Mouse (Mus musculus) testis, postnatal 14 days (tissue): ENCODE results near the gene Rmnd5b.
A peak's percentile ranks its signal among the peaks of the same experiment; 100 is the strongest.
"Not testable (repeated sequence)": the region's sequence is repeated elsewhere in the genome, so short reads cannot be mapped to it uniquely, and the experiment has no call there.

ENCODE experiments used
- DNase-seq: peaks from one replicate; pipeline ENCODE4 v3.0.0; 2021; ENCODE audit warnings: low spot score

Rmnd5b gene

DNA sequence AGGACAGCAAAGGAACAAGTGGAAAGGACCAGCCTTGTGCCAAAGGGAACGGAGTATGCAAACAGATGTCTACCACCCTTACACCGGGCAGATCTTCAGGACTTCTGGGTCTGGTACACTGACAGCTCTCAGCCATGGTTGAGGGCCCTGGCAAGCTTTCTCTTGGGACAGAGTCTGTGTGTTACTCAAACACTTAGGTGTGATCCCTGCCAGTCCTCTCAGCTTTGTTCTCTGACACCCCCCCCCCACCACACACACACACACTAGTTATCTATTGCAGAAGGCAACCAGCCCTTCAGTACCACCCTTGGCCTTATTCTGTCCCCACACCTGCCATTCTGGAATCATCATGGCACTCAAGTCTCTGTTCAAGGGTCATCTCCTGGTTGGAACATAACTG, 13.9 kb downstream of the Rmnd5b start:
- no peak for DNase-seq

DNA sequence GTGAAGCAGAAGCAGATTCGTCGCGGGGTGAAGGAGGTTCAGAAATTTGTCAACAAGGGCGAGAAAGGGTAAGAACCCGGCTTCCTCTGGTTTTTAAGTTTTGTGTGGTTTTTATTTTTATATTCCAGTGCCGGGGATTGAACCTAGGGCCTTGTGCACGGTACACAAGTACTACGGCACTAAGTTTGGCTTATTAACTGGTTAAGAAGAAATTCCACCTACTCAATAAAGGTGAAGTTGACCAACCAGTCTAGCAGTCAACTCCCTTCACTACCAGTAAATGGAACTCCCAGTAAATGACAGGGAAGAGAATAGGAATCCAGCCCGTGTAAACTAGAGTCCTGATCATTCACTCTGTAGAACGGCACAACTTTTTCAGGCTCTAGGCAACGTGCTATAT, 15.6 kb downstream of the Rmnd5b start:
- no peak for DNase-seq

DNA sequence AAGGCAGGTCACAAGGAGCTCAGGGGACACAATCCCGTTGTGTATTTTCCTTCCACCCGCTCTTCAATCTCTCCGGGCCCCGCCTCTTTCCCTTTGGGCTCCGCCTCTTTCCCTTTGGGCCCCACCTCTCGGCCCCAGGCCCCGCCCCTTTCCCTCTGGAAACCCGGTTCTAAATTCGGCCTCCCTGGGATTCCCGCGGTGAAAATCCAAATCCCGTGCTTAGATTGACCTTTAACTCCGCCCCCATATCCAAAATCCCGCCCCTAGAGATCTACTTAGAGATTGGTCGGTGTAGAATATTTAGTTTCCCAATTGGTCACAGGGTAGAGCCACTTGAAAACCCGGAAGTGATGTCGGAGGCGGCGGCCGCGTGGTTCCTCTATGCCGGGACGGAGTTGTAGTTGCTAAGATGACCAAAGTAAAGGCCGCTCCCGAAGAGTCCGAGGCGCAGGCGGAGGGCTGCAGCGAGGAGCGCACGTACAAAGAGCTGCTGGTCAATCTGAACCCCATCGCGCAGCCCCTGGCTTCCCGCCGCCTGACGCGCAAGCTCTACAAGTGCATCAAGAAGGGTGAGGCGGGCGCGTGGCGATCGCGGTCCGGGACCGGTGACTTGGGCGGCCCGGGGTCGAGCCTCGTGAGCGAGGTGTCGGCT, 16.2 kb downstream of the Rmnd5b start, which contains the start of gene Nhp2:
Nhp2 (plus strand) TSS at position 327 of the 652 bp plus-strand sequence.
- peak; percentile 96 for DNase-seq

DNA sequence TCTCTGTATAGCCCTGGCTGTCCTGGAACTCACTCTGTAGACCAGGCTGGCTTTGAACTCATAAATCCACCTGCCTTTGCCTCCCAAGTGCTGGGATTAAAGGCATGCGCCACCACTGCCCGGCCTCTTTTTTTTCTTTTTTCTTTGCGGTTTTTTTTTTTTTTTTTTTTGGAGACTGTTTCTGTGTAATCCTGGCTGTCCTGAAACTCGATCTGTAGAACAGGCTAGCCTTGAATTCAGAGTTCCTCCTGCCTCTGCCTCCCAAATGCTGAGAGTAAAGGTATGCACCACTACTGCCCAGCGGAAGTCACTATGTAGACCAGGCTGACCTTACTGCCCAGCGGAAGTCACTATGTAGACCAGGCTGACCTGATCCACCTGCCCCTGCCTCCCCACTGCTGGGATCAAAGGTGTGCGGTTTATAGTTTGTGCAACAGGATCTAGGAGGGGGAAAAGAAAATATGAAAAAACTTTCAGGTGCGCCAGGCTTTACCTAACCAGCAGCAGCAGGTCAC, 16.7 kb downstream of the Rmnd5b start:
- no peak for DNase-seq

DNA sequence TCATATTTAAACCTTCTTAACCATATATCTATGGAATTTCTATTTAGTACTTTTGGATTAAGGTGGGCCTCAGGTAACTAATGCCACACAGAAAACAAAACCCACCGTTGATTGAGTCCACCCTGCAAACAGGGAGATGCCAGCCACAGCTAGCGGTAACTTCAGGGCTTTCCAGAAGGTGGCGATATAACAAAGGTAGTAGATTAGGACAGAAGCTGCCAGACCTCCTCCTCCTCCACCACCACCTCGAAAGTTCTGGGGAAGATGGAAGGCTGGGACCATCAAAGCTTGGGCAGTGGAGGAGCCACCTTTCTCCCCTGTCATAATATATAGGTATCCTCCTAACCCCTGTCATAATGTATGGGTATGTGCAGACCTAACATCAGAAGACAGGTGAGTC, 18.0 kb downstream of the Rmnd5b start:
- DNase-seq, result peak; percentile 63

DNA sequence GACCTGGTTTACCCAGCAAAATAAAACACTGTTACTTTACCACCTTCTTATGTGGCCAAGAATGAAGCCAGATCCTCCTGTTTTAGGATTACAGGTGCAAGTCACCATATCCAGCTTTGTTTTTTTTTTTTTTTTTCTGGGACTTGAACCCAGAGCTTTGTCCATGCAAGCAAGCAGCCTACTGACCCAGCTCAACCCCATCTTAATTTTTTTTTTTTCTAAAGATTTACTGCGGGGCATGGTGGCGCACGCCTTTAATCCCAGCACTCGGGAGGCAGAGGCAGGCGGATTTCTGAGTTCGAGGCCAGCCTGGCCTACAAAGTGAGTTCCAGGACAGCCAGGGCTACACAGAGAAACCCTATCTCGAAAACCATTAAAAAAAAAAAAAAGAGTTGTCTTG, 19.6 kb downstream of the Rmnd5b start:
- DNase-seq, result not testable (repeated sequence)

DNA sequence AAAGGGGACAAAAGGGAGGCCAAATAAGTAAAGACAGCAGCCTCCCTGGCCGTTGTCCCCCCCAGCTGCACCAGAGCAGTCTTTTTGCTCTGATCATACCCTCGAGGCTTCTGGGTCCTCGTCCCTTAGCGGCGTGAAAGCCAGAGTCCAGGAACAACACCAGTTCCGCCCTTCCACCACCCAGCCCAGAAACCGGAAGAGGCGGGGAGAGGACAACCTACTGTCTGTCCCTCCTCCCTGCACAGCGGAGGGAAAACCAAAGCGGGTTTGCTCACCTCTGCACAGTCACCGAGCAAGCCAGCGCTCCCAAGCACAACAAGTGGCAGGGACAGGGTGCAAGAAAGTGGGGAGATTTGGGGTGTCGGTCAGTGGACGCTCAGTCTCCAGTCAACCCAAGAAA, 20.1 kb downstream of the Rmnd5b start:
- DNase-seq, result peak; percentile 69

DNA sequence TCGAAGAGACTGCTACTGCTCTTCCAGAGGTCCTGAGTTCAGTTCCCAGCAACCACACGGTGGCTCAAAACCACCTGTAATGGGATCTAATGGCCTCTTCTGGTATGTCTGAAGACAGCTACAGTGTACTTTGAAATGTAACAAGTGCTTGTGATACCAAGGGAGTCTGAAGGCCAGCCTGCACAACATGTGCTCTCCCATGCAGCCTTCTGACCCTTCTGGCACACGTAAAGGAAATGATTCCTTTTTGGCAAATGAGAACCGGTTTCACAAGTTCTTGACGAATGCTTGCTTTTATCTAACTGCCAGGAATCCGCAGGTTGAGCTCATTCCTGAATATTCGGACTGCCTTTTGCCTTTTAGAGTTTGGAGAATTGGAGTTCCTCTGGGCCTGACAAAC, 20.6 kb downstream of the Rmnd5b start:
- peak; percentile 66 for DNase-seq

DNA sequence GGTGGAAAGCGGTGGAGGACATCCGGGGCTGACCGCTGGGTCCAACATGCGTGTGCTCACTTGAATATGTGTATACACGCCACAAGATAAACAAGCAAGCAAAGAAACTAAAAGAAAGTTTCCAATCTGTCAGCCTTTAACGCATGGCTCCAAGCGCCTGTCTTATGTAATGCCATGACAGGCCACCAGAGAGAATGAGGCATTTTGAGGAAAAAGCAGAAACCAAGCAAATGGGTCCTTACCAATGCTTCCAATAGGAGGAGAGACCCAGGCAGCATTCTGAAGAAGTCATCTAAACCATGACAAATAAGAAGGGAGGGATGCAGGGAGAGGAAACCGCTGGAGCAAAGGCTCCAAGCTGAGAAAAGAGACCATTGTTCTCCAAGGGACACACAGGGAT, 21.4 kb downstream of the Rmnd5b start:
- DNase-seq, result no peak

DNA sequence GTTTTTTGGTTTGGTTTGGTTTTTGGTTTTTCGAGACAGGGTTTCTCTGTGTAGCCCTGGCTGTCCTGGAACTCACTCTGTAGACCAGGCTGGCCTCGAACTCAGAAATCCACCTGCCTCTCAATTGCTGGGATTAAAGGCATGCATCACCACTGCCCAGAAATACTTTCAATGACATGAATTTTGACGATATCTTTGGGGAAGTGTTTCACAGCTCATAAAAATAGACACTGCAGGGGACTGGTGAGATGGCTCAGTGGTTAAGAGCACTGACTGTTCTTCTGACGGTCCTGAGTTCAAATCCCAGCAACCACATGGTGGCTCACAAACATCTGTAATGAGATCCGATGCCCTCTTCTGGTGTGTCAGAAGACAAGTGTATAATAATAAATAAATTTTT, 25.8 kb downstream of the Rmnd5b start:
- not testable (repeated sequence) for DNase-seq

DNA sequence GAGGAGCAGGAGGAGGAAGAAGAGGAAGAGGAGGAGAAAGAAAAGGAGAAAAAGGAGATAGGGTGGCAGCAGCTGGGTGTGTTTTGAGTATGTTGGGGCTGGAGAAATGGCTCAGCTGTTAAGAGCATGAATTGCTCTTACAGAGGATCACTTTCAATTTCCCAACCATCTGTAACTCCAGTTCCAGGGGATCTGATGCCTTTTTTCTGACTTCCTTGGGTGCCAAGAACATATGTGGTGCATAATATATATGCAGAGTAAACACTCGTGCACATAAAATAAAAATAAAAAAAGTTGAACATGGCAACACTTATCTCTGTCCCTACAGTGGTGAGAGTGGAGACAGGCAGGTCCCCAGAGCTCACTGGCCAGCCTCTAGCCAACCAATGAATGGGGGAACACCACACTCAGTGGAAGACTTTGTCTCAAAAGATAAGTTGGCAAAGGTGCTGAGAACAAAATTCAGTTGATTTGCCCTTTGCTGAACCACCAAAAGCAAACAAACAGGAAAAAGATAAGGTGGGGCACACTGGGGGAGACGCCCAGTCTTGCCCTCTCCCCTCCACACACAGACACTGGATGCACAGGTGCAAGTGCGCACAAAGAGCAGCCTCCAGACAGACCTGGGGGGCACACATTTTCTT, 26.3 kb downstream of the Rmnd5b start:
- no peak for DNase-seq

DNA sequence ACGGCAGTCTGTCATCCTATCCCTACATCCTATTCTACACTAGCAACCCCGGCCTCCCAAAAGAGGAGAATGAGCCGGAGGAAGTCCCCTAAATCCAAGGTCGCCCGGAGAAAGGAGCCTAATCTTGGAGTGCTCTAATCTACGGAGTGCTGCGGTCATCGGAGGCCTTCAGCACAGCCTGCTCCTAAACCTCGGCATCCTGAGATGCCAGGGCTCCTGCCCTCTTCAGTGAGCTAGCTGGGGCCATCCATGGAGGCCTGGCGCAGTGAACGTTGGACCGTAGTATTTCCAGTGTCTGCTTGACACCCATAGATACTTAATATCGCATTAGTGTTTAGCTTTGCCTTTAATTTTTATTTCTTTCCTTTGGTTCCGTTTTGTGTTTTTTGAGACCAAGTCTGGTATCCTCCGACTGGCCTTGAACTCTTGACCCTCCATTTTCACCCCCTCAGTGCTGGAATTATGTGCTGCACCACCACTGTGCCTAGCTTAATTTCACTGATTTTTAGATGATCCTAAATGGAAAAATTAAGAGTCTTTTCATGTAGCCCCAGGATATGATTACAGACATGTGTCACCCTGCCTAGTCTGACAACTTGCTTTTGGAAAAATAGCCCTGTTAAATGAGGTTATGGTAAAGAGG, 28.5 kb downstream of the Rmnd5b start:
- no peak for DNase-seq

DNA sequence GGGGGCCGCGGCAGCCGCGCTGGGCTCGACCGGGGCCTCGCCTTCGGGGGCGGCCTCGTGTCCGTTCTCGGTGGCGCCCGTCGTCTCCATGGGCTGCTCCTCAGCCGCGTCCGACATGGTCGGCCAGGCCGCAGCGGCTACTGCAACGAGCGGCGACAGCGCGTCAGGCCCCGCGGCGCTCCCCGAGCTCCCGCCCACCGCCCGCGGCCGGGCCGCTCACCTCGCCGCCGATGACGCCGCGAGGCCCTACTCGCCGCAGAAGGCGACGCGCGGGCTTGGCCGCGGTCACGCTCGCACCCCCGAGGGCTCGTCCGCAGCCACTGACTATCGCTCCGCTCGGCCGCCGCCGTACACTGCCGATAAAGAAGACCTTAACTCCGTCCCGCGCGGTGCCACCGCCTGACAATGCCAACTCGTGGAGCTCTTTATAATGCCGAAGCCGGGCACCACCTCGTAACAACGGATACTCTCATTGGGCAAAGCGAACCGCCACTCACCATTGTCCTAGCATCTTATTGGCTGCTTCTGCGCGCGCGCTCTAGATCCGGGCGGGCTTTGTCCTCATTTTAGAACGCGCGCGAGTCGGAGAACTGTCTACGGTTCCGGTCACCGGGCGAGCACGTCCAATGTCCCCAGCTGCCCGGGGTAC, 29.1 kb downstream of the Rmnd5b start, which contains the start of gene Hnrnpab:
Hnrnpab (minus strand) TSS at position 401 of the 649 bp plus-strand sequence.
- peak; percentile 98 for DNase-seq

DNA sequence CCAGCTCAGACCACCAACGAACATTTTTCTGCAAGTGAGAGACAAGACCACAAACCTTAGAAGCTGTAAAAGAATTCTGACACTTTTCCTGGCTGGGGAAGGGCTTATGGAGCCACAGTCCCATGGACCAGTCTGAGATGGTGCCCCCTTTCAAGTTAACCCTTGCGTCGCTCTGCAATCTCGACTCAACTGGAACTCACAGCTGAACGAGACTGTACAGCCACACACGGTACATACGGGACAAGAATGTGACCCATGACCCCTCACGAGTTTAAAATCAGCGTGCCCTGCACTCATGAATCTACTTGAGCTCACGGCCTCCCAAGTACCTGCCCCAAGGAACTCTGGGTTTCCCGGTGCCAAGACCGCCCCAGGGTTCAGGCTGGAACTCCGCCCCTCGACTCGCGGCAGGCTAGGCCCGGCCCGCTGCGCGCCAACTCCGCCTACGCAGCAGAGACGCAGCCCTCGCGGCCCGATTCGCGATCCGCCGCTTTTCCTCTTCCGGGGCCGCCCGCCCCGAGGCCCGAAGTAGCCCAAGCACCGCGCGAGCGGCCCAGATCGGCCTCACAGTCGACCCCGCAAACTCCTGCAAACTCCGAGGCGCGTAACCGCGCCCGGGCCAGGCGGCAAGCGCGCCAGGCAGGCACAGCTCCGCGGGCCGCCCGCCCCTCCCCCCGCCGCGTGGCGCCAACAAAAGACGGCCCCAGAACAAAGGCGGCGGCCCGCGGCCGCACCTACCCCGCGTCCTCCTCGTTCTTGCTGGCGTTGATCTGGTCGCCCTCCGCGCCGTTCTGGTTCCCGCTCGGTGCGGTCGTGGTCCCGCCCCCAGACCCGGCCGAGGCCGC, 29.9 kb downstream of the Rmnd5b start:
- peak; percentile 88 for DNase-seq

DNA sequence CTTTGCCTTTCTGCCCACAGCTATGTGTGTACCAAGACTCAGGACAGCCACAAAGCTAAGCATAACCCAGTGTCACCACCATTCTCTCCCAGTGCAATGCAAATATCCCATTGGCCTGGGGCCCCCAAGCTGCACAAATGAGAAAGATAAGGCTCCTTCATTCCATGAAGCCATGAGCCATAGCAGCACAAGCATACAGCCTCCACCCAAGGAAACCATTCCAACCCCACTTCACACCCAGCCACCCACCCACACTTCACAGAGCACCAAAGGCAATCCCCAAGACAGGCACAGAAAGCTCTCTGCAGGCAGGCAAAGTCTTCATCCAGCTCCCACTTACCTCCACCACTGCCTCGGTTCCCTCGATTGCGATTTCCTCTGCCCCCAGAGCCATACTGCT, 33.4 kb downstream of the Rmnd5b start:
- no peak for DNase-seq

DNA sequence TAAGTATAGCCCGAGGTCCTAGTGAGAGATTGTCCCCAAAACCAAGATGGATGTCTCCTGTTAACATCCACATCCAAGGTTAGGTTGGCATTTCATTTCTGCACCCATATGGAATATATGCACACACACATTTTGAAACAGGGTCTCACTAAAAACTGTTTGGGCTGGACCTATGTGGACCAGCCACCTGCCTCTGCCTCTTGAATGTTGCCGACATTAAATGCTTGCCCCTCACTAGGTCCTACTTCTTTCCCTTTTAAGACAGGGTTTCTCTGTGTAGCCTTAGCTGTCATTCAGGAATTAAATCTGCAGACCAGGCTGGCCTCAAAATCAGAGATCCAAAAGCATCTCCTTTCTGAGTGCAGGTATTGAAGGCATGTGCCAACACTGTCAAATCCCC, 38.1 kb downstream of the Rmnd5b start:
- DNase-seq, result no peak

DNA sequence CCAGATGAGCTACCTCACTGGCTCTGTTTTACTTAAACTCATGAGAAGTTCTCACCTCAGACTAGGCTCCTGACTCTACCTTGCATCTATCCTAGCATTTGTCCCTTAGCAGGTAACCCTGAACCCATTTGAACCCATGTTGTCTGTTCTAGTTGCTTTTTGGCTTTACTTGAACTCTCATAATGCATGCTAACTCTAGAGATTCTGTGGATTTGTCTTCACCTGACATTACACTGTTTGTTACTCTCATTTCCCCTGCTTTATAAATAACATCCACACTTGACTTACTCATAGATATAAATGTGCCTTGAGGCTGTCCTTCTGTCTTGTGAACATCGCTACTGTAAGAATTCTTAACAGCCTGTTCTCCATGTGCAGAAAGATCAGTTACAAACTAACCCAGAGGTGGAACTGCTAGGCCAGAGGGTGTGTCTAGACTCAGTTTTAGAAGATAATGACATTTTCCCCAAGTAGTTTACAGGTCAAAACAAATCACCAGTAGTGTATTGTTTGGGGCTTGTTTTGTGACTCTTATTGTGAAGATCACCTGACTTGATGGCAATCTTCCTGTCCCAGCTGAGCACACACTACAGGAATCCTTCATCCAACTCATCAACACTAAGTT, 40.1 kb downstream of the Rmnd5b start:
- no peak for DNase-seq

DNA sequence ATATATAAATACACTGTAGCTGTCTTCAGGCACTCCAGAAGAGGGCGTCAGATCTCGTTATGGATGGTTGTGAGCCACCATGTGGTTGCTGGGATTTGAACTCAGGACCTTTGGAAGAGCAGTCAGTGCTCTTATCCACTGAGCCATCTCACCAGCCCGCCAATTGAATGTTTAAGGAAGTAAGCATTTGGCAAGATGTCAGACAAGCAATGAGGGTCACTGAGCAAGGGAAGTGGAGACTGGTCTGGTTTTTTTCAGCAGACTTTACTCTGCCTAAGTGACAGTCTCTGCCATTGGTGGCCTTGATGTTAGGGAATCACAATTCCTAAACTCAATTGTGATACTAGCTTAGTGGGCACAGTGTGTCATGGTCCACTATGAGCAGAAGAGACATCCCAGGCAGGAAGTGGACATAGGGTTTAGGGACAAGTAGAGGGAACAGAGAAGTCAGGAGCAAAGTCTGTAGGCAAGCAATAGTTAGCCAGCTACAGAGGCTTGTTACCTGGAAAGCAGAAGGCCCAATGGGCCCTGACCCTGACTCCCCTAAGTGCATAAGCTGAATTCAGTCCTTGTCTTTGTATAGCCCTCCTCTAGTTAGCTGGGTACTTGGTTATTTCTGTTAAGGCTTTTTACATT, 40.9 kb downstream of the Rmnd5b start:
- DNase-seq, result no peak

DNA sequence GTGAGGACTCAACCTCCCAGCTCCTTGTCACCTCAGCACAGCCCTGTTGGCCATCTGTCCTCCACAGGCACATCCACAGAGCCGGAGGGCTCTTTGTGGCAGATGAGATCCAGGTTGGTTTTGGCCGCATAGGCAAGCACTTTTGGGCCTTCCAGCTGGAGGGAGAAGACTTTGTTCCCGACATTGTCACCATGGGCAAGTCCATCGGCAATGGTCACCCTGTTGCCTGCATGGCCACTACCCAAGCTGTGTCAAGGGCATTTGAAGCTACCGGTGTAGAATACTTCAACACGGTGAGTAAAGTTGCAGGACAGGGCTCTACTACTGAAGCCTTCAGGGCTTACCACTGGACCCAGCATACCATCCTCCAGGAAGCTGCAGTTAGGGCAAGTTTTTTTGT, 41.8 kb downstream of the Rmnd5b start:
- DNase-seq, result no peak

DNA sequence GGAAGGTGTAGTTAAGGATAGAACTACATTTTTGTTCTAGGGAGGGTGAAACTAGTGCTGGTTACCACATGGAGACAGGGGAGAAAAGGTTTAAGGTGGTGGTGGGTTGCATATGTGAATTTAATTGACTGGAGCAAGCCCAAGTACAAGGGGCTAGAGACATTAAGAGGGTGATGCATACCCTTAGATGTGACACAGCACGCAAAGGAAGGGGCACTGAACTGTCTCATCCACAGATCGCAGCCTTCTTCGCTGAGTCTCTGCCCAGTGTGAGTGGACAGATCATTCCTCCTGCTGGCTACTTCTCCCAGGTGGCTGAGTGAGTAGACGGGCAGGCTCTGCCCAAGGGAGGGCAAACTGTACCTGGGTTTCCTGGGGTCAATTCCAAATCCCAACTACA, 42.3 kb downstream of the Rmnd5b start:
- no peak for DNase-seq

DNA sequence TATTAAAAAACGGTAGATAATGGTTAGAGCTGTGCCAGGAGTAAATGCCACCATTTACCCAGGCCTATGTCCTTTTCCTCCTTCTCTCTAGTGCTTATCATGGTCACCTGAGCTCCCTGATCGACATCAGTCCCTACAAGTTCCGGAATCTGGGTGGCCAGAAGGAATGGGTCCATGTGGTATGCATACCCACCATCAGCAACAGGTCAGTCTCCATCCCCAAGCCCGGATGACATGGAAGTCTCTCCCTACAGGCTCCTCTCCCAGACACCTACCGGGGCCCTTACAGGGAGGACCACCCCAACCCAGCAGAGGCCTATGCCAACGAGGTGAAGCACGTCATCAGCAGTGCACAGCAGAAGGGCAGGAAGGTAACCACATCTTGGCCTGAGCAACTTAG, 43.8 kb downstream of the Rmnd5b start:
- DNase-seq, result no peak
